Mouse (Mus musculus) cerebellum, postnatal 4 days (tissue): Measurements from ENCODE around the gene Kcns1.

Source experiments
- DNase-seq, 2 experiments: peaks; one replicate each; pipeline ENCODE4 v3.0.0; 2022; ENCODE audit warnings: low spot score in 2 of 2, mixed read lengths in 1 of 2

Kcns1 gene

GRCm38 (mm10) chr2:164170326-164170725 lies 587 bp downstream of the Kcns1 start:
- no peak for DNase-seq

- DNase-seq, result peak in 1 of 2 experiments; percentile 26
These were observed 2.4 kb downstream of the Kcns1 start for GRCm38 (mm10) chr2:164168571-164168946.

- DNase-seq, result no peak
These were observed 3.0 kb downstream of the Kcns1 start for GRCm38 (mm10) chr2:164167752-164168570.

GRCm38 (mm10) chr2:164164941-164165340 lies 6.0 kb downstream of the Kcns1 start:
- no peak for DNase-seq

- no peak for DNase-seq
These were observed 9.3 kb downstream of the Kcns1 start for GRCm38 (mm10) chr2:164161515-164162055.

GRCm38 (mm10) chr2:164158838-164159237 lies 12.1 kb downstream of the Kcns1 start:
- DNase-seq, result no peak

- DNase-seq, result no peak
These were observed 14.8 kb downstream of the Kcns1 start for GRCm38 (mm10) chr2:164156158-164156557.

- DNase-seq, result no peak
These were observed 16.9 kb downstream of the Kcns1 start for GRCm38 (mm10) chr2:164154007-164154406.

- no peak for DNase-seq
These were observed 18.6 kb downstream of the Kcns1 start for GRCm38 (mm10) chr2:164152341-164152740.

- no peak for DNase-seq
These were observed 20.7 kb downstream of the Kcns1 start for GRCm38 (mm10) chr2:164150086-164150760.

- no peak for DNase-seq
These were observed 24.4 kb downstream of the Kcns1 start for GRCm38 (mm10) chr2:164146556-164146955.

- DNase-seq, result no peak
These were observed 26.4 kb downstream of the Kcns1 start for GRCm38 (mm10) chr2:164144541-164144940.

- DNase-seq, result no peak
These were observed 26.9 kb downstream of the Kcns1 start for GRCm38 (mm10) chr2:164144025-164144424.

- DNase-seq, result peak in 1 of 2 experiments; percentile 6
These were observed 28.9 kb downstream of the Kcns1 start for GRCm38 (mm10) chr2:164142021-164142420.

- no peak for DNase-seq
These were observed 33.2 kb downstream of the Kcns1 start for GRCm38 (mm10) chr2:164137754-164138153.

GRCm38 (mm10) chr2:164136393-164136792 lies 34.5 kb downstream of the Kcns1 start:
- DNase-seq, result no peak

- no peak for DNase-seq
These were observed 35.5 kb downstream of the Kcns1 start for GRCm38 (mm10) chr2:164135367-164135766.

GRCm38 (mm10) chr2:164134563-164134962 lies 36.4 kb downstream of the Kcns1 start:
- peak in 1 of 2 experiments; percentile 17 for DNase-seq

GRCm38 (mm10) chr2:164131586-164131985 lies 39.3 kb downstream of the Kcns1 start:
- no peak for DNase-seq

- DNase-seq, result no peak
These were observed 42.1 kb downstream of the Kcns1 start for GRCm38 (mm10) chr2:164128576-164129411.

- no peak for DNase-seq
These were observed 43.6 kb downstream of the Kcns1 start for GRCm38 (mm10) chr2:164127297-164127696.

- DNase-seq, result peak in 1 of 2 experiments; percentile 18
These were observed 44.4 kb downstream of the Kcns1 start for GRCm38 (mm10) chr2:164126533-164126955.
